Mouse (Mus musculus) kidney, adult 2 months (tissue): ENCODE results near the gene Kcnb1. TPM values are rescaled to one million over a fixed set of nuclear protein-coding genes. Genes with fewer than 3 reads are reported as not detected.
A peak's percentile ranks its signal among the peaks of the same experiment; 100 is the strongest.

Experiments used
- DNase-seq: peaks from one replicate; pipeline ENCODE4 v3.0.0; 2021
- H3K27ac ChIP-seq: fragments of 200-500 bp; 2 replicates; pipeline ENCODE4 v1.5.1; 2012; ENCODE audit warnings: low read depth, low read length, control low read depth, inconsistent platforms; ENCODE audit not compliant: insufficient read depth
- H3K27me3 ChIP-seq: fragments of 200-500 bp; replicated peaks from 2 replicates; pipeline ENCODE4 v1.6.1; 2012; ENCODE audit warnings: mild to moderate bottlenecking, moderate library complexity, low read length, inconsistent platforms; ENCODE audit not compliant: control insufficient read depth, insufficient read depth
- H3K36me3 ChIP-seq: fragments of 200-500 bp; 2 replicates; pipeline ENCODE4 v1.6.1; 2012; ENCODE audit warnings: mild to moderate bottlenecking, moderate library complexity, low read length, inconsistent platforms; ENCODE audit not compliant: control insufficient read depth, insufficient read depth
- H3K4me1 ChIP-seq: fragments of 200-500 bp; 2 replicates; pipeline ENCODE4 v1.6.1; 2011; ENCODE audit warnings: low read length; ENCODE audit not compliant: control insufficient read depth, insufficient read depth
- H3K4me3 ChIP-seq: fragments of 200-500 bp; 2 replicates; pipeline ENCODE4 v1.5.1; 2011; ENCODE audit warnings: mild to moderate bottlenecking, low read depth, low read length, control low read depth; ENCODE audit not compliant: insufficient read depth
- CTCF ChIP-seq: fragments of 200-500 bp; conservative IDR thresholded peaks from 2 replicates; pipeline ENCODE4 v1.5.1; 2011; ENCODE audit warnings: low read depth, mild to moderate bottlenecking, control low read depth, low read length, moderate library complexity, mixed read lengths; ENCODE audit not compliant: insufficient read depth, insufficient read length
- POLR2A ChIP-seq: fragments of 200-500 bp; IDR thresholded peaks from one replicate; pipeline ENCODE4 v1.6.1; 2011; ENCODE audit warnings: low read depth, low read length, control low read depth
- WGBS: fragments of 180-500 bp; shearing (Covaris S2); methylation state at CpG from one replicate; pipeline ENCODE4 v1.1.7; 2018; 5-methylcytosine and 5-hydroxymethylcytosine counted together
- polyA plus RNA-seq: library from polyadenylated mRNA; depleted of rRNA; stranded (reverse); fragments of >200 nt; gene quantifications from 2 replicates; pipeline ENCODE4 v1.2.3, GENCODE M21; 2012

Gene Kcnb1
- polyA plus RNA-seq, 1 experiment = 2.9 TPM

DNA sequence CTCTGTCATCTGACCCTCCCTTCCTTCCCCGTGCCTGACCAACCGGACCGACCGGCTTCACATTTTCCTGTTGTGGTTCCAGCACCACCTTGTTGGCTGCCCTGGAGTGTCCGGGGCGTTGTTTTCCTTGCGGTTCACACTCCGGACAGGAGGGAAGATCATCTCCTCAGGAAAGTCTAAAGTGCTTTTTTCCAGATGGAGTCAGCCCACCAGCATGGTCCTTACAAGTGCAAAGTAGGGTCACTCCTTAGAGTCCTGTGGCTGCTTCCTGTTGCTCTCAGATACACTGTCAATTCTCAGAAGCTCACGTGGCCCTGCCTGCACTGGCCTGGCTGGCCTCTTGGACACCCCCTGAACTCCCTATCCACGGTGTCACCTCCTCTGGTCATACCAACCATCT, 71.9 kb downstream of the Kcnb1 start:
- Histone ChIP-seq H3K4me1 (peaks cover 4% of the 10 kb centered on the region; the same call in 1 of the 2 replicates), H3K27ac (peak overlapping the region; percentile 87), H3K4me3 (no peak overlapping the region), H3K36me3 (no peaks in the 10 kb centered on the region), H3K27me3 (no peaks in the 10 kb centered on the region)
- peak; percentile 87 for DNase-seq
- WGBS = 35% methylated on average over 10 of the region's 10 CpGs
- TF ChIP-seq POLR2A = no peak
- no peak for TF ChIP-seq CTCF

DNA sequence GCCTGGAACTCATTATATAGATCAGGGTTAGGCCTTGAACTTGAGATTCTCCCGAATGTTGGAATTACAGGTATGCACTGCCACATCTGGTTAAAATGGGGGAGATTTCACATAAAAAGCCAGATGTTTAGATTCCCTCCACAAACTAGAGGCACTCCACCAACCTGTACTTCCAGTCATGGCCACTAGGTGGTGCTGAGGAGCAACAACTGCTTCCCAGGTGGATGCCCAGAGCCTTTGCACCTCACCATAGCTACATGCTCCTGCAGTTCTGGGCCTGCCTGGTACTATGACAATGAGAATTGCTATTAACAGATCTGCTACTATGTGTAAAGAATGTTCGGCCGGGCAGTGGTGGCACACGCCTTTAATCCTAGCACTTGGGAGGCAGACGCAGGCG, 77.2 kb downstream of the Kcnb1 start:
- TF ChIP-seq POLR2A = no peak
- peak; percentile 99 for TF ChIP-seq CTCF
- H3K36me3 ChIP-seq = no peaks in the 10 kb centered on the region
- H3K27me3 ChIP-seq = no peaks in the 10 kb centered on the region
- DNase-seq = peak; percentile 79
- 48% methylated on average over 6 of the region's 6 CpGs for WGBS
- no peak overlapping the region for H3K27ac ChIP-seq
- H3K4me3 ChIP-seq = no peak overlapping the region
- no peaks in the 10 kb centered on the region for H3K4me1 ChIP-seq

DNA sequence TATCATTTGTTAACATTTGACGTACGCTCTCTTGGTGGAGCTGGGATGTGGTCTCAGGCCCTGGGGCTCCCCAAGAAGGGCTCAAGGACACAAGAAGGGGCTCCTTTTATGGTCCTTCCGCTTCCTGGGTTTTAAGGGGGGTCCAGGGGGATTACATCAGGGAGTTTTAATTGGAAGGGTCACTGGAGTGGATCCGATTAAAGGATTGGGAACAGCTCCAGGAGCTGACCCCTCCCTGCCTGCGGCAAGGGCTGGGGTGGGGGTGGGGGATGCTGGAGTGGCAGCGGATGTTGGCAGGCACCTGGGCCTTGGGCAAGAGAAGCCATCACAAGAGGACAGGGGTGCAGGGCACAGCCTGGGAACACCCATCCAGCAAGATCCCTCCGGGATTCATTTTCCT, 77.7 kb downstream of the Kcnb1 start:
- no peak overlapping the region for H3K4me3 ChIP-seq
- no peaks in the 10 kb centered on the region for H3K36me3 ChIP-seq
- TF ChIP-seq POLR2A (no peak), CTCF (no peak)
- 48% methylated on average over 7 of the region's 7 CpGs for WGBS
- H3K27me3 ChIP-seq = no peaks in the 10 kb centered on the region
- no peak for DNase-seq
- H3K27ac ChIP-seq = no peak overlapping the region
- H3K4me1 ChIP-seq = no peaks in the 10 kb centered on the region

DNA sequence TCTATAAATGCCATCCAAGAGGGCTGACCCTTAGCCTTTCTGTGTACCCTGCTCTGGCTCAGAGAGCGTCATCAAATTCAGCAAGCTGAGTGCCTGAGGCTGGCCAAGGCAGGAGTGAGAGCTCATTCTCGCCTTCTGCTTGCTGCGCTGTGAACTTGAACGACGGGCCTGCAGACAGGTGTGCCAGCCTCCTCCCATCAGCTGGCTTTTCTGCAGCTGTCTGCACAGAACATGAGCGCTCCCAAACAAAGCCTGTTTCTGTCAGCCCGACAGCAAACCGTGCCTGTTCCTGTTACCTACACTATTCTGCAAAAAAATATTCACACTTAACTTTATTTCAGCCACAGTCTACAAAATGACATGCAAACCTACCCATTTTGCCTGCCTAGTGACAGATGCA, 80.4 kb downstream of the Kcnb1 start:
- 75% methylated on average over 8 of the region's 8 CpGs for WGBS
- H3K4me3 ChIP-seq = no peak overlapping the region
- no peak for TF ChIP-seq POLR2A
- no peak for TF ChIP-seq CTCF
- no peaks in the 10 kb centered on the region for H3K4me1 ChIP-seq
- H3K36me3 ChIP-seq = no peaks in the 10 kb centered on the region
- H3K27ac ChIP-seq = no peak overlapping the region
- H3K27me3 ChIP-seq = no peaks in the 10 kb centered on the region
- no peak for DNase-seq

DNA sequence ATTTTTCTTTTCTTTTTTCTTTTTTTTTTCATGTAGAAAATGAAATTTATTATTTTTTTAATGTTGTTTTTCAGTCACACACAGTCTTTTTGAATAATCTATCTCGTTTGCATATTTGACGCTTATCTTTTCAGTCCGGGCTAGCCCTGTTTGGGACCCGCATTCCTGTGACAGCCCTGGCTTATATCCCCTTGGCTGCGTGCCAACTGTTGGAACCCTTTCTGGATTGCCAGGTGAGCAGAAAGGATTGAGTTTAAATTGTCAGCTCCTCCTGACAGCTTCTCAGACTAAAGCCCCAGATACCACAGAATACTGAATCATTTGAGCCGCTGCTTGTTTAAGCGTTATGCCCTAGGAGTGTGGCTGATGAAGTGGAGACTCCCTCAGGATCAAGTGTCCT, 86.4 kb downstream of the Kcnb1 start:
- WGBS = 53% methylated on average over 7 of the region's 7 CpGs
- DNase-seq = no peak
- no peak overlapping the region for H3K4me3 ChIP-seq
- no peaks in the 10 kb centered on the region for H3K4me1 ChIP-seq
- no peaks in the 10 kb centered on the region for H3K27me3 ChIP-seq
- no peak overlapping the region for H3K27ac ChIP-seq
- no peaks in the 10 kb centered on the region for H3K36me3 ChIP-seq
- TF ChIP-seq CTCF = no peak
- TF ChIP-seq POLR2A = no peak

DNA sequence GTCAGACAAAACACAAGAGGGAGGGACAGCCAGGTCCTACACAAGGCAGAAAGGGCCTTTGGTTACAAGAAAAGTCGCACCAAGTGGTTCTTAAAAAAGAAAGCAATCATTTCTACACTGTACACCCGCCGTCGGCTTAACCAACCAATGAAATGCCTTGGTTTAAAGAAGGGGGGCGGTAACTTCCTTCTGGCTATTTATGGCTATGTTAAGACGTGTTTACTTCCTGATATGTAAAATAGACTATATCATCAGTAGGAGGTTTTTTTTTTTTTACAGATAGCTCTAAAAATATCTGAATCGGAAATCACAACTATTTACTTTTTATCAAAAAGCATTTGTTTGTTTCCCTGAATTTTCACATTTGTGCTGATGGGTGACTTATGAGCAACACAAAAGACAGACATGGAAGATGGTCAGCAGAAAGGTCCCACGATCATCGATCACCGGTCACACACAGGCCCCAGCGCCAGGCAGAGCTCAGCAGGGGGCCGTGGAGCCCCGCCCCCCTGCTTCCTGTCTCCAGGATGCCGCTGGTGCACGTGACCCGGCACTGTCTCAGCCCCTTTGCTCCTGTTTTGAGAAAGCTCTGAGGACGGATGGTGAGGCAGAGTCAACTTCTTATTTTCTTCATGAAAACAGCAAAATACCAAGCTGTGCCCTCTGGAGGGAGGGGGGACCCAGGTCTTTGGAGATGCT, 88.1 kb downstream of the Kcnb1 start:
- DNase-seq = peak; percentile 66

DNA sequence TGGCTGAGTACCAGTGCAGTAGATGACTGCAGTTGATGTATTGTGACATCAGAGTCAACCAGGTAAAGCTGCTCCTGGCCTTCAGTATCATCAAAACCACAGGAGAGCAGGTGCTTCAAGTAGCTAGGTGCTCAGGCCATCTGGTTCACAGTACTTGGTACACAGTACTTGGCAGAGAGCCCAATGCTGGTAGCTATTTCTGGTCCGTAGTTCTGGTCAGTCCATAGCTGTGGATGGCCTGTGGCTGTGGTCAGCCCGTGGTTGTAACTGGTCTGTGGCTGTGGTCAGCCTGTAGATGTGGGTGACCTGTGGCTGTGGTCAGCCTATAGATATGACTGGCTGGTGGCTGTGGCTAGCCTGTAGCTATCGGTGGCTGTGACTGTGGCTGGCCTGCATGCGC, 95.3 kb downstream of the Kcnb1 start:
- no peak for TF ChIP-seq POLR2A
- no peak for TF ChIP-seq CTCF
- Histone ChIP-seq H3K27me3 (no peaks in the 10 kb centered on the region), H3K4me1 (no peaks in the 10 kb centered on the region), H3K4me3 (no peak overlapping the region), H3K36me3 (no peaks in the 10 kb centered on the region), H3K27ac (no peak overlapping the region)
- 84% methylated on average over 4 of the region's 4 CpGs for WGBS
- DNase-seq = no peak

More for the DNA sequence above, 88.1 kb downstream of the Kcnb1 start:
- no peak for TF ChIP-seq CTCF
- TF ChIP-seq POLR2A = no peak
- no peaks in the 10 kb centered on the region for H3K27me3 ChIP-seq
- H3K4me3 ChIP-seq = no peak overlapping the region
- WGBS = 52% methylated on average over 17 of the region's 17 CpGs
- no peak overlapping the region for H3K27ac ChIP-seq
- H3K4me1 ChIP-seq = no peaks in the 10 kb centered on the region
- H3K36me3 ChIP-seq = no peaks in the 10 kb centered on the region
